Mouse (Mus musculus): ENCODE data around the gene Slc25a27.

DNA sequence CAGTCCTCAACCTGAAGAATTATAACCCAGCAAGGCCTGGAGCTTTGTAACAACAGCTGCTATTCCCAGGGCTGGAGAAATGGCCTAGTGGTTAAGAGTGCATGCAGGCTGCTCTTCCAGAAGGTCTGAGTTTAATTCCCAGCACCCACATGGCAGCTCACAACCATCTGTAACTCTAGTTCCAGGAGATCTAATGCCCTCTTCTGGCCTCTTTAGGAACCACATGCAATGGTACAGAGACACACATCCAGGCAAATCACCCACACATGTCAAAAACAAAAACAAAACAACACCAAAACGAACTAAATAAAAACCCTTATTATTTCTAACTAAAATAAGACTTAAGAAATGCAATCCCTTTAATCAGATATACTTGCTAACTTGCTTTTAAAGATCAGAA lies 26.2 kb downstream of the Slc25a27 start:
- TF ChIP-seq CTCF (conservative IDR thresholded peaks at IDR 0.05; ENCODE audit: insufficient read depth, insufficient read length, low read depth, low read length): no peak
- TF ChIP-seq POLR2A (IDR thresholded peaks at IDR 0.05; ENCODE audit: low read depth, low read length): no peak
